Mouse (Mus musculus) neural tube, embryonic 10.5 days (tissue): ENCODE results near the gene Afm.

Experiments
- DNase-seq: peaks from one replicate; pipeline ENCODE4 v3.0.0-alpha.2; 2017; ENCODE audit warnings: low spot score; ENCODE audit errors: extremely low spot score

Afm gene

DNA sequence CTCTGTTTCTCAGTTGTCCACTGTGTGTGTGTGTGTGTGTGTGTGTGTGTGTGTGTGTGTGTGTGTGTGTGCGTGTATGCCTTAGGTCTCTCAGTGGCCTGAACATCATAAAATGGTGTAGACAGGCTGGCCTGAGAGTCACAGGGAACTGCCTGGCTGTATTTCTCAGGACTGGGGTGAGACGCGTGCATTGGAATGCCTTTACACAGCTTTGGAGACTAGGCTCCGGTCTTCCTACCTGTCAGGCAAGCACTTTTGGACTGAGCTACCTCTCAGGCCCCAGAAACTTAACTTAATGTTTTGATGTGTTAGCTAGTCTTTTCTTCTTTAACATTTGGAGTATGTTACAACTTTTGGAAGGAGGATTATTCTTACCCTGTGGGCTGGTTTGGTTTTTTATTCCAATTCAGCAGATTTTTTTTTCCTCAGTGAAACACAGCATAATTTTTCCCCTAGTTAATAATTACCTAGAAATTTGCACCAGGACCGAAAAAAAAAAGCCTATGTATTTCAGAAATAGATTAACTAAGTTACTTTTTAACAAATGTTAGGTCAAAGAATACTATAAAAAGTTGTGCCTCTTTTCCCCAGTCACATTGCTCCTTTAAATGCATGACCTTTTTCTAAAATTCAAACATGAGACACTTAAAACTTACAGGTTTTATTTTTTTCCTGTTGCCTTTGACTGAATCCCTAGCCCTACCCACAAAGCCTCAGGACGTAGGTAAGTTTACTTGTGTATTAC is at the start of gene Afm:
Afm (plus strand) TSS at position 577 of the 745 bp plus-strand sequence.
- no peak for DNase-seq

DNA sequence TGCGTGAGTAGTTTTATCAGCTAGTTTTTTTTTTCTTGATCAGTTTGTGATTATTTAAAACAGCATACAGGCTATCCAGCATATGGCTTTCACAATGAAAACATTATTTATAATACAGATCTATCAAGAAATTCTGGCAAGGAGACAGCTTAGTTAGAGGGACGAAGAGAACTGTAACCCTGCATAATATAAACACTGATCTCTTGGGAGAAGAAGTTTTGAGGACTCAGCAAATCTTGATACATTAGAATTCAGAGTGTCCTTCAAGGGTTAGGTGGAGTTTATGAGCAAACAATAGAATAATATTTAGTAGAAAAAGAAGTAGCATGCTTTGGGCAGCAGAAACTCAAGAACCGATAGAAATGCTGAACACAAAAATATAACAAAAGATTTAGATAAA is 47.9 kb upstream of the Afm start:
- DNase-seq = no peak

DNA sequence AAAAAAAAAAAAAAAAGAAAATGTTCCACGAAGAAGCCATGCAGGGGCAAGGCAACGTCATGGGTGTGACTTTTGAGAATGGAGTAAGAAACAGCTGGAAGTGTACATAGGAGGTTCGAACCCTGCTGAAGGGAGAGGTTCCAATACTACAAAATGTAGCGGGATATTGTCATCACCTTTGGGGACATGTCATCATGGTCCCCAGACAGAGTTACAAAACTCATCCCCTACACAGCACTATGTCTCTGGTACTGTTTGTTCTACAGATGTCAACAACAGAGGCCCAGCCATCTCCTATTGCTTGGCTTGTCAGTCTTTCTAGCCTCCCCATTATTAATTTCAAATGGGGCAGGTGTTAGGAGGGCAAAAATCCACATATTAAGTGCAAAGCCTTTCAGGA is 44.8 kb upstream of the Afm start:
- no peak for DNase-seq

DNA sequence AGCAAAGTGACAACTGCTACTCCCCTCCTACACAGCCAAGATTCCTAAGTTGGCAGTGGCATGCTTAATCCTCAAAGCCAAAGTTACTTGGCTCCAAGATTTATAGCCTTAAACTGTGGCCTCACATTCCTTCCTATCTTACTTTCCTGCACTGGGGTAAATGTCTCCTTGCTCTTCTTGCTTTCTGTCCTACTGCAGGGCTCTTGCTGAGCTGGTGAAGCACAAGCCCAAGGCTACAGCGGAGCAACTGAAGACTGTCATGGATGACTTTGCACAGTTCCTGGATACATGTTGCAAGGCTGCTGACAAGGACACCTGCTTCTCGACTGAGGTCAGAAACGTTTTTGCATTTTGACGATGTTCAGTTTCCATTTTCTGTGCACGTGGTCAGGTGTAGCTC is 44.4 kb upstream of the Afm start:
- DNase-seq = no peak

DNA sequence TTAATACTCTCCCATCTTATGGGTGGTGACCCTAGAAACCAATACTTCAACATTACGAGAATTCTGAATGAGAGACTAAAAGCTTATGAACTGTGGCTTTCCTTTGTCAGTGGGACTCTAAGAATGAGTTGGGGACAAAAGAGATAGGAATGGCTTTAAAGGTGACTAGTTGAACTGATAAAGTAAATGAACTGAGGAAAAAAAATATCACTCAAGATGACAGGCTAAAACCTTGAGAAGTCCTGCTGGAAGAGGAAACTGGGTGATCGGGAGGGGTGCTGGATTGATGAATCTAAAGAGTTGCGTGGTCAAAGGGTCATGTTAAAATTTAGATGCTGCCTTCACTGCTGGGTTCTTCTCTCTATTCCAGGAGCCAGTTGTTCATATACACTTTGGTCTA is 42.0 kb upstream of the Afm start:
- DNase-seq = no peak

DNA sequence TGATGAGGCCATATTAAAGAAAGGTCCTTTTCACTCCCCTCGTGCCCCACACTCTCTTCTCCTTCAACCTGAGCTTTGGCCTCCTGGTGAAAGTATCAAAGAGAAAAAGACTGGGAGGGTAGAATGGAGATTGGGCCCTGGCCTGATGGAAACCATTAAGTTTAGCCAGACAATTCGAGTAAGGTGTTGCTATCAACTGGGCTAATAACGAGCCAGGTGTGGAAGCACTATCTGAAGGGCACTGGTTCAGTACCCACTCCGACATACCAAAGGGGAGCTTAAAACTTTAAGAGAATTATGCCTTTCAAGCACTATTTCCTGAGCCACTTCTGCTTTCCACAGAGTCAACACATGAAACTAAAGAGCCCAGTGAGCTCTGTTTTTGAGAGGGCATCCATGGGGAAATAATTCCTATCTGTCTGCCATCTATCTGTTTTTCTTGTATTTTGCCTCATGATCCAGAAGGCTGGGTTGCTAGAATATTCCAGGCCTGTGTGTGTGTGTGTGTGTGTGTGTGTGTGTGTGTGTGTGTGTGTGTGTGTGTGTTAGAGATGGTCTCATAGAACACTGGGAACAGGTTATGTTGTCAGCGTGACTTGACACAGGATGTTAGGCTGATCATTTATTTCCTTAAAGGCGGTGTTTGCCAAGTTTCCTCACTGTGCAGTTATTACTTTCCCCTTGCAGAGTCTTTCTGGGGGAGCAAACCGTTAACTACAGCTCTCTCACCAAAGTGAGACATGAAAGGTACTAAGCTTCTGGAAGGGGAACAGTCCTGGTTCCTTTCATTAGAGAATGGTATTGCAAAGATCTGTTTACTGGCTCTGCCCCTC is 41.2 kb upstream of the Afm start:
- DNase-seq = no peak

DNA sequence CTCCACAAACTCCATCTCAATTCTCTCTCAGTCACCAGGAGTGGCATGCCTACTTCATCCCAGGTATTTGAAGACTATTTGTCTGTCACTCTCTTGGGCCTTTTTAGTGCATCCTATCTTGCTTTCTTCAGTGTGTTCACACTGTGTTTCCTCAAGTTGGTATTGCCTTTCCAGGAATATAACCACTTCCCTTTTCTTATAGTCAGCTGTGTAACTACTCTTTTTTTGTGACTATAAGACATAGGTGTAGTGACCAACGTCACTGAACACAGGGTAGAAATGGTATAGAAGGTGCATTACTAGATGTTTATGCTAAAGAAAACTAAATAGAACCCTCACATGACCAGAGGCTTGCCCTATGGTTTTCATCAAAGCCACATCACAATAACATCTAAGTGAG is 39.8 kb upstream of the Afm start:
- no peak for DNase-seq

DNA sequence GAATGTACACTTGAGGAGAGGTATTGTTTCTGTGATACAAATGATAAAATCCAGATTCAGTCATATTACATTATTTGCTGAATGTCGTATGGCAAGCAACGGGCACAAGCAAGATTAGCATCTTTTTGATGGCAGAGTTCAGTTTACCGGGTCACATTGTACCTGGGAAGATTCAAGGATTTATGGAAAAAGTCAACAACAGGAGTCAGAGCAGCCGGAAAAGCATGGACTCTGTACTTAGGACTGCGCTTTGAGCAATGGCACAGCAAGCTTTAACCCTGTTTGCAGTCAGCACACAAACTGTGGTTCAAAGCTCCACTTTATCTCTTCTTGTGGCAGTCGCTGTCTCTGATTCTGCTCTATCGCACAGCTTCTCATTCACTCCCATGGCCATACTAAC is 33.1 kb upstream of the Afm start:
- no peak for DNase-seq

DNA sequence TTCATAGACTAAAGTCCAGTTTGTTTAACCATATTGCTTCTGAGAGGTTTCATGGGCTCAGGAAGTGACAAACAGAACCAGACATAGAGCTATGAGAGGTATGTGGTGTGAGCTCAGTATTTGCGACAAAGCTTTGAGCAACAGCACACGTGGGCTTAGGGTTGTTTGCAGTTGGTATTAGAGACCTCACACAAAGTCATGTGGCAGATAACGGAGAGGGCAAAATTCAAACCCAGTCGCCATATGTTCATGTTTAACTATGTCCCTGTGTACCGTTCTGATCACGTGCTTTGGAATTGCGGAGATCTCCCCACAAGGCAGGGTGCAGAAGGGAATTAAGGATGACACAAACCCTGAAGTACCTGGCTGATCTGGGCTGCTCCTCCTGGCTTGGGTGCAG is 30.4 kb upstream of the Afm start:
- DNase-seq = no peak

DNA sequence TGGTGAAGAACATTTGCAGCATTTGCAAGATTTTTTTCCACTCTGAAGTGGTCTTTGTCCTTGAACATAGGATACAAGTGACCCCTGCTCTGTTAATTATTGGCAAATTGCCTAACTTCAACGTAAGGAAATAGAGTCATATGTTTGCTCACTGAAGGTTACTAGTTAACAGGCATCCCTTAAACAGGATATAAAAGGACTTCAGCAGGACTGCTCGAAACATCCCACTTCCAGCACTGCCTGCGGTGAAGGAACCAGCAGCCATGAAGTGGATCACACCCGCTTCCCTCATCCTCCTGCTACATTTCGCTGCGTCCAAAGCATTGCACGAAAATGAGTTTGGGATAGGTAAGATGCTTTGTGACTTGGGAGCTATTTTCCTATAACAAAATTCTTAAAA is 28.2 kb upstream of the Afm start, which contains the start of gene Afp:
Afp (plus strand) TSS at position 220 of the 400 bp plus-strand sequence.
- DNase-seq = no peak

DNA sequence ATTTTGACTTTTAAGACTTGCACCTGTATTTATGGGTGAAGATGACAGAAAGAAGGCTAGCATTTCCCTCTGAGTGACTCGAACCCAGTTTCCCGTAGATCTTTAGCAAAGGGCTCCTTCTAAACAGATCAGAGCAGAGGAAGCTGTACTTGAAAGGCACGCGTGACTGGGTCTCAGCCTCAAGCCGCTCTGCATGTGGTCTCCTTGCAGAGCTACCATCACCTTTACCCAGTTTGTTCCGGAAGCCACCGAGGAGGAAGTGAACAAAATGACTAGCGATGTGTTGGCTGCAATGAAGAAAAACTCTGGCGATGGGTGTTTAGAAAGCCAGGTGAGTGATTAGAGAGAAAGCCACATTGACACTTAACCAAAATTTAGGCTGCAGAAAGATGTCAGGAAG is 26.3 kb upstream of the Afm start:
- no peak for DNase-seq

DNA sequence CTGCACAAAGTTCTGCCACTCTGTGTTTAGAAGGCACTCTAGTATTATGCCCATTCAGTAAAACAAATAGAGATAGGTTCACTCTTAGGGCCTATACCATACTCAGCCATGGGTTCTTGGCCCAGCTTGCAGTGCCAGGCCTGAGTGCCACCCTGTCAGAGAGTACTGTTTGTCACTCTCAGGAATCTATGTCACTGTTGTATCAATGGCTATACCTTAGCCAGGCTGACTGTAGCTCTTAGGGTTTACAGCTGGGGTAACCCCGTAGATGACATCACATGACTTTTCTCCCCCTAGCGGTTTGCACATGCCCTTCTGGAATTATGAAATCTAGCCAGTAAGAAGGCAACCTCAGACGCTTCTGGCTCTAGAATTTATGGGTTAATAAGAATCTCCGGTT is 24.4 kb upstream of the Afm start:
- no peak for DNase-seq

DNA sequence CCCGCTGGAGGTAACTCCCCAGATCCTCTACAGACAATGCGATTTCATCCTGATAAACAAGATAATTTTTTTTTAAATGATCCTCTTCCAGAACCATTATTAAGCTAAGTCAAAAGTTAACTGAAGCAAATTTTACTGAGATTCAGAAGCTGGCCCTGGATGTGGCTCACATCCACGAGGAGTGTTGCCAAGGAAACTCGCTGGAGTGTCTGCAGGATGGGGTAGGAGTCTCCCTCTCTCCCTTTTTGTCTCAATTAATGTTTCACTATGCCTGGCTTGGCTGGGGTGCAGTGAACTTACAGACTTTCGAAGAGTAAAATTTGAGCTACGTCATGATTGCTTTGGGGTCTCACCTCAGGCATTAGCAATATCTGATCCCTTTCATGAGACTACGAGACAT is 19.2 kb upstream of the Afm start:
- DNase-seq = no peak

DNA sequence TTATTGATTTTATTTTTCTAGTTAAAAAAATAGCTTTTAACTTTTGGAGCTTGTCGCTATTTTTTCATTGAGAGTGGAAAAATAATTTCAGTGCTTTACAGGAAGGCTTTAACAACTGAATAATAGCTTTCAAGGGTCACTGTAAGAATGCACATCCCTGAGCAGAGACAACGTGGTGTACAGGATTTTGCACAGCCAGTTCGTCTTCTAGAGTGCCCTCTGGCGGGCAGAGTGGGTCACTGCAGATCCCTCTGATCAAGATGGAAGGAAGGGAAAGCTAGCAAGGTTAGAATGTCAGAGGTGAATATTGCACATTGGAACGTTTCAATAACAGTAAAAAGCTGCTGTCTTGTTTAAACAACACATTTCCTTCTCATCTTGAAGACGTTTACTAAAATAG is 18.0 kb upstream of the Afm start:
- DNase-seq = peak; percentile 81

DNA sequence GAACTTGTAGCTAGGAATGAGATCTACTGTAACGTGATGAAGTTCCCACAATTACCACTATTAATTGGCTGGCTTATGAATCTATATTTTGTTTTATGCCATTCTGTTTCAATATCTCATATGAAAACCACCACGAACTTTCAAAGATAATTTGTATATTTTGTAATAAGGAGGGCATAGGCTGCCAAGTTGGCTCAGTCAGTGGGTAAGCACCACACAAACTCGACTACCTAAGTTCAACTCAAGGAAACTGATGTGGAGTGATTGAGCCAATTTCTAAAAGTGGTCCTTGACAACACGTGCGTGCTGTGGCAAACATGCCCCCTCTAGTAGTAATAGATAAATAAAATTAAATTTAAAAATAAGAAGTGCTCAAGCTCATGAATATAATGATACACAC is 17.0 kb upstream of the Afm start:
- DNase-seq = no peak

DNA sequence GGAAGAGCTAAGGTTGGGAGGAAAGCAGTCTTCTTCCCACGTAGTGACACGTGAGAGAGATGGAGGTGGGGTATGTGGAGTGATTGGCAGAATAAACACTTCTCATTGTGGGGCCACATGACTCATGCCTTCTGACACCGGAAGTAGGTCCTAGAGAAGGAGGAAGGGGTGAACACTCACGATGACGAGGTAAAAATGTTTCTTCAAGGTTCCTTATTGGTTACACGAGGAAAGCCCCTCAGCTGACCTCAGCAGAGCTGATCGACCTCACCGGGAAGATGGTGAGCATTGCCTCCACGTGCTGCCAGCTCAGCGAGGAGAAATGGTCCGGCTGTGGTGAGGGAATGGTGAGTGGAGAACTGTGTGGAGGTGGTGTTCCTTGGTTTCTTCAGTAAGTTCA is 14.0 kb upstream of the Afm start:
- no peak for DNase-seq

DNA sequence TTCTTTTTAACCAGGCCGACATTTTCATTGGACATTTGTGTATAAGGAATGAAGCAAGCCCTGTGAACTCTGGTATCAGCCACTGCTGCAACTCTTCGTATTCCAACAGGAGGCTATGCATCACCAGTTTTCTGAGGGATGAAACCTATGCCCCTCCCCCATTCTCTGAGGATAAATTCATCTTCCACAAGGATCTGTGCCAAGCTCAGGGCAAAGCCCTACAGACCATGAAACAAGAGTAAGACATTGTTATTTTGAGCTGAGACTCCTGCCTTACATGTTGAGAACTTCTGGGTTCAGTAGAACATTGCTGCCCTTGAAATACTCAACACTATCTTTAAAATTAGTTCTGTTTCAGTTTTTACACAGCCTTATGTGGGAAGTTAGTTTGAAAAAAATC is 12.2 kb upstream of the Afm start:
- DNase-seq = no peak

DNA sequence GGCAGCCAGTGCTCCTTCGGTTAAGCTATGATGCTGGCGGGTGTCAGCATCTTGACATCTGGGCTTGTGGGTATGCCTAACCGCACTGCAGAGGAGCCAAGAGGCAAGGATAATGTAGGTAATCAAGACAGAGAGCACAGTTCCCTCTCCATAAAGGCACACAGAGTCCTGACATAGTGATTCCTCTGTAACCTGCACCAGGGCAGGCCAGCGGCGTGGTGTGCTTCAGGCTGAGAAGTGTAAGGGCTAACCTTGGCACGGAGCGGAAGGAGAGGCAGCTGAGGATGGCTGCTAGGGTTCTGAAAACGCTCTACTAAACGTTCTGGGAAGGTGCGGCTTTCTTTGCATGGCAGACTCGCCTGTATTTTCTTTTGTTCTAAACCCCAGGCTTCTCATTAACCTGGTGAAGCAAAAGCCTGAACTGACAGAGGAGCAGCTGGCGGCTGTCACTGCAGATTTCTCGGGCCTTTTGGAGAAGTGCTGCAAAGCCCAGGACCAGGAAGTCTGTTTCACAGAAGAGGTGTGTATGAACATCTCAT is 11.3 kb upstream of the Afm start:
- no peak for DNase-seq

DNA sequence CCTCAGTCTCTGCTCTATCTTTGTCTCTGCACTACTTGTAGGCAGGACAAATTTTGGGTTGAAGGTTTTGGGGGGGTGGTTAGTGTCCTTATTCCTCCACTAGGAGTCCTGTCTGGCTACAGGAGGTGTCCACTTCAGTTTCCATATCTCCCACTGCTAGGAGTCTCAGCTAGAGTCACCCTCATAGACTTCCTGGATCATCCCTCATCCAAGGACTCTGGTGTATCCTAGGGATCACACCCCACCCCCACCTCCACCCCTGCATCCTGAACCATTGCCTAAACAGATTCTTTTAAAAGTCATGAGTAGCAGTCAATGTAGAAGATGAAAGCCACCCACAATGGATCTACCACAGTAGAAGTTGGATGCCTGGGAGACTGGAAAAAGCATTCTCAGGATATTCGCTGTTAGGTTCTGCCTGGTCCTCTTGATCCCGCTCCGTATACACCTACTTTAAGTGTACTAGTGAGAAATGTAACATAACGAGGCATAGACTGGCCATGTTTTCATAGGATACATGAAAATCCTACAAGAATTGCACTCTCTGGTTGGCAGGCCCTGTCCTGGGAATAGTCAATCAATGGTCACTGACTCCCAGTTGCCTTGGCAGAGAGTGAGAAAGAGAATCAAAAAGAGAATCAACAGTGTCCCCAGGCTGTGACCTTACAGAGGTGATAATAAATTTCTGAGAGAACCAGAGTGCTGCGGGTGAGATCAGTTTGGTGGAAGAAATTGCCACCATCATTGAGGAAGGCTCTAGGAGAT is 8.7 kb upstream of the Afm start:
- DNase-seq = no peak

DNA sequence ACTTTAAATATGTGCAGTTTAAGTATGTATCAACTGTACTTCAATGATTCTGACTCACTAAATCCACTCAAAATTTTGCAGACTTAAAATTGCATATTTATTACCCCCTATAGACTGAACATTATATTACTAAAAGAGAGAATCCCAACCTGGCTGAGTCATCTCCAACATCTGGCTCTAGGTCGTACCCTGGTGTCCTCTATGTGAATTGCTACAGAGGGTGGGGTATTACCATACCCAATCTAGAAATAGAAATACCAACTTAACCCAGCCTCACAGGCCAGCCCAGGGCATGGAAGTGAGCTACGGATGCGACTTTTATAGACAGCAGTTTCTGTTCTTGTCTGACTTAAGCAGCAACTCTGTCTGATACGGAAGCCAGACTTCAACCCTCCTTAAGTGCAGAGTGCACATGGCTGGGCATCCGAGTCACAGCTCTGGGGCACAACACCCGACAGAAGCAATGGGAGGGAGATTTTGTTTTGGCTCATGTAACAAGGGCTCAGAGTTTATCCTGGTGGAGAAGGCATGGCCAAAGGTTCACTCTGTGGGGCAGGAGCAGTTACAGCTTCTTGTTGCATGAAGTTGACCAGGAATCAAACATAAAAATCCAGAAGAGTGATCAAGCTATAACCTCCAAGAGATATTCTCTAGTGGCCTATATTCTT is 6.3 kb upstream of the Afm start:
- no peak for DNase-seq

DNA sequence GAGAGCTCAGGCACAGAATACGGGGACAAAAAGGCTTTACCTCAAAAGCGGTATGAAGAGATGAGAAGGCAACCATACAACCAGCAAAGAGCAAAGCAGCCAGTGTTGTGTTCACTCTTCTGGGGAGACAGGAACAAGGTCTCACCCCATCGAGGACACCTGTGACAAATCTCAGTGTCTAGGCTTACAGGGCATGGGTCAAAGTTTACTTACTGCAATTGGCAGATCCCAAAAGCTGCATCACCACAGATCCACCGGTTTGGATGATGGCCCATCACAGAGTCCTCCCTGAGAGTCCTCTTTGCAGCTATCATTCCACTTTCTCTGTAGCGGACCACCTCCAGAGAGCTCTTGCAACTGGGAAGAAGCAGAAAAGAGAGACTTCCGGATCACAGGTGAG is 3.2 kb upstream of the Afm start:
- no peak for DNase-seq
